Mouse (Mus musculus) adrenal gland, adult 18-20 months (tissue): ENCODE results near the gene Prlhr. TPM values are rescaled to one million over a fixed set of nuclear protein-coding genes. Genes with fewer than 3 reads are reported as not detected.

ENCODE experiments used
- DNase-seq, 2 experiments: peaks; one replicate each; pipeline ENCODE4 v3.0.0; 2021 to 2022; ENCODE audit warnings: low spot score in 2 of 2
- total RNA-seq, 2 experiments: library from RNA; stranded (reverse); gene quantifications; 1 replicate in 1 of 2; 2 replicates in 1 of 2; pipeline ENCODE4 v1.2.3; 2021

Prlhr gene
- total RNA-seq, 2 experiments from 2014 or later: 0.80 to 0.96 TPM

DNA sequence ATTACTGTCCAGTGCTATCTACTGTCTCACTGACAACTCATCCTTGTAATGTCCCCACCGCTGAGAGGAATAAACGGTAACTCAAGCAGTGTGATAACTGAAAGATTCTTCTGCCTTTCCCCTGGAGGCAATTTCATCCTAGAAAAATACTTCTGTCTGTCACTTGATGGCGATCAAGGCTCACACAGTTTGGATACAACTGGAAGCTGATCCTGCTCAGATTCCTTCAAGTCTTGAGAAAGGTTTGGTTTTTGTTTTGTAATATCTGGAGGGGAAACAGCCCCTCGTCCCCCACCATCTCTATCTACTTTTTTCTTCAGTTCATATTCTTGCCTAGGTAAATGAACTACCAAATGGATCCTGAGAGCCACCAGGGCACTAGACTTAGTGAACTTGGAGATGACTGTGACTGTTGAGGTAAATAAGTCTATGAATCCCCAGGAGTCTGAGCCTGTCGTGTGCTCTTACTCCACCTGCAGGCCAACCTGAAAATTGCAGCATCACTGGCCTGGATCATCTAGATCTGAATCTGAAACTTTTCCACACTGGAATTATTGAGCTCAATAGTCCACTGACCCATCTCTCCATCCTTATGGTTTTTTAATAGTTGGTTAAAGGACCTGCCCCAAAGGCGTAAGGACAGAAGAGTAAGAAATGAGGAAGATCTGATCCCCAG, 30.4 kb downstream of the Prlhr start:
- DNase-seq: peak; percentile 25 to 36

DNA sequence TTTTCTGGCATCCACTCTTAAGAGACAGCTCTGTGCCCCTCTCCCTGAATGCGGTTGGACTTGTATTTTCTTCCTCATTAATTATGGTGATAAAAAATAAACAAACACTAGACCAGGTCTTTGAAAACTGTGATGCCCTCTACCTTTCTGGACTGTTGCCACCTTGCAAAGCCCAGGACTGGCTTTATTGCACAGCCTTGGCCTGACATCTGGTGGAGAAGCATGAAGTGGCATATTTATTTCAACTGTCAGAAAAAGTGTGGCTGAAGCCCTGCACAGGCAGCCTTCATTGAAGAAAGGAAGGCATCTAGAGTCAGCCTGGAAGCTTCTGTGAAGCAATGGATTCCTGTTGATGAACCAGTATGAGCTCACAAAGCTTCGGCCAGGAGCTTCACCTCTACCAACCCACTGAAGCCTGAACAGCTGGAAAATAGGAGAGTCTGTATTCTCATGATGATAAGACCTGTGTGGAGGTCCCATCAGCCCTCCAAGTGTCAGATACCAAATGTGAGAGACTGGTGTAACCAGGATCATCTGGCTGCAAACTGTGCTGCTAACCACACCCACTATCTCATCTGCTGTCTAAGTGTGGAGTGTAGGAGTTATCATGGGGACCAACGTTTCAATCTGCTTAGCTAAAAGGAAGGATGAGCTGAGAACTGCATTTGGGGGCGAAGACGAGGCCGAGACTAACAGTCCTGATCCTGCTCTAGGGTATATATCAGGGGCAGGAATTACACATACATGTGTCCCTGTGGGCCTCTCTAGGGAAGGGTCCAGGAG, 35.6 kb downstream of the Prlhr start:
- no peak for DNase-seq

DNA sequence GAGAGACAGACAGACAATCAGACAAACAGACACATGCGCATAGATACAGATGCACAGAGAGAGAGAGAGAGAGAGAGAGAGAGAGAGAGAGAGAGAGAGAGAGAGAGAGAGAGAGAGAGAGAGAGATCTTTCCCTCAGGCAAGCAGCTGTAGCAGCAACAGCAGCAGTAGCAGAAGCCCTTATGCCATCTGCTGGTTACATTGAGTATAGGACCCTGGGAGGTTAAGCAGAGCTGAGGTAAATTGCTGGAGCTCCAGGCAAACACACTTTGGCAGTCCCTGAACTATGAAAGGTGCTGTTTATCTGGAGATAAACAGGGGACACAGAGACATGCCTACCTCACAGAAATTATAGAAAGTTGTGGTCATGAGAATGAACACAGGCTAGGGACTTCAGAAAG, 50.5 kb downstream of the Prlhr start:
- no peak for DNase-seq

Other genes with a start within 250 kb of the Prlhr start
- gene Fam204a, start 241.6 kb downstream of the Prlhr start, total RNA-seq: 10 to 100 TPM; 27.2 to 28.1 TPM
- gene Cacul1, start 112.7 kb upstream of the Prlhr start, total RNA-seq: 10 to 100 TPM; 42.9 to 49.3 TPM